Mouse (Mus musculus) neural tube, embryonic 10.5 days (tissue): Measurements from ENCODE around the gene Ctsll3.

ENCODE experiments used
- DNase-seq: peaks from one replicate; pipeline ENCODE4 v3.0.0-alpha.2; 2017; ENCODE audit warnings: low spot score; ENCODE audit errors: extremely low spot score

Gene Ctsll3

GRCm38 (mm10) chr13:60802749-60803148 is at the start of gene Ctsll3:
Ctsll3 (minus strand) TSS chr13:60802849.
- no peak for DNase-seq

GRCm38 (mm10) chr13:60848241-60849120 is 45.8 kb upstream of the Ctsll3 start:
- no peak for DNase-seq

- DNase-seq: no peak
These were observed 40.5 kb upstream of the Ctsll3 start for GRCm38 (mm10) chr13:60843153-60843552.

GRCm38 (mm10) chr13:60842703-60843102 is 40.1 kb upstream of the Ctsll3 start:
- no peak for DNase-seq

GRCm38 (mm10) chr13:60839353-60839902 is 36.8 kb upstream of the Ctsll3 start:
- DNase-seq: no peak

GRCm38 (mm10) chr13:60826052-60826451 is 23.4 kb upstream of the Ctsll3 start:
- no peak for DNase-seq

GRCm38 (mm10) chr13:60820486-60821175 is 18.0 kb upstream of the Ctsll3 start:
- no peak for DNase-seq

- peak; percentile 43 for DNase-seq
These were observed 16.8 kb upstream of the Ctsll3 start for GRCm38 (mm10) chr13:60819469-60819868.

GRCm38 (mm10) chr13:60813722-60814121 is 11.1 kb upstream of the Ctsll3 start:
- DNase-seq: no peak

- no peak for DNase-seq
These were observed 10.1 kb upstream of the Ctsll3 start for GRCm38 (mm10) chr13:60812768-60813167.

- DNase-seq: no peak
These were observed 7.0 kb upstream of the Ctsll3 start for GRCm38 (mm10) chr13:60809690-60810089.

- DNase-seq: no peak
These were observed 13.2 kb downstream of the Ctsll3 start for GRCm38 (mm10) chr13:60789466-60789865.

GRCm38 (mm10) chr13:60786264-60786663 is 16.4 kb downstream of the Ctsll3 start, which contains the start of gene BC051665:
BC051665 (minus strand) TSS chr13:60786364.
- no peak for DNase-seq

GRCm38 (mm10) chr13:60783301-60783700 is 19.3 kb downstream of the Ctsll3 start:
- DNase-seq: no peak

- no peak for DNase-seq
These were observed 22.1 kb downstream of the Ctsll3 start for GRCm38 (mm10) chr13:60780534-60780933.

- no peak for DNase-seq
These were observed 41.5 kb downstream of the Ctsll3 start for GRCm38 (mm10) chr13:60761161-60761560.

- no peak for DNase-seq
These were observed 42.3 kb downstream of the Ctsll3 start for GRCm38 (mm10) chr13:60760392-60760791.

- DNase-seq: peak; percentile 59
These were observed 43.5 kb downstream of the Ctsll3 start for GRCm38 (mm10) chr13:60759136-60759535.

GRCm38 (mm10) chr13:60757292-60757691 is 45.4 kb downstream of the Ctsll3 start:
- no peak for DNase-seq

- DNase-seq: no peak
These were observed 47.4 kb downstream of the Ctsll3 start for GRCm38 (mm10) chr13:60755251-60755650.

- no peak for DNase-seq
These were observed 49.4 kb downstream of the Ctsll3 start for GRCm38 (mm10) chr13:60753216-60753615.

- no peak for DNase-seq
These were observed 51.7 kb downstream of the Ctsll3 start for GRCm38 (mm10) chr13:60750930-60751329.
